ENCODE assay signal across 21 mouse cellular contexts in the genomic region with DNA sequence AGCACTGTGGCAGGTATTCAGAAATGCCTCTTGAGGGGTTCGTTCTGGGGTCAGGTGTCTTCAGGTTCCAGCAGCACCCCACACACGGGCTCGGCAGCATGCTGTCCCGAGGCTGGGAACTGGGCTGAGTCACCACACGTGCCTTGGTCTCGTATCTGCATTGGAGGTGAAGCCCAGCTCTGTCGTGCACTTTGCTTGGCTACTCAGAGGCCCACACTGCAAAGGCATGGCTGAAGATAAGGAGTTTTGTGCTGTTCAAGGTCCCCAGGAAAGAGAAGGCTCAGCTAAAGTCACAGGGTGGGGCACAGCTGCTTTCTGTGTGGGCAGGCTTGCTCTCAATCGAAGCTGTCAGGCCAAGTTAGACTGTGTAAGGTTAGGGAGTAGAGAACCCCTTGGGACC. TPM values are rescaled to one million over a fixed set of nuclear protein-coding genes. Genes with fewer than 3 reads are reported as not detected.
DNase-seq lines count a peak whose midpoint lies in the region; ATAC-seq lines count a peak whose summit lies in the region.
"Had no signal": no experiment of that assay in that cellular context is flagged by ENCODE, and none has a peak within 500 bp of the region (broad histone marks: within the 10 kb centered on the region; RNA-seq: fewer than 3 reads in every experiment).

No protein-coding gene starts in this region.

- WGBS in heart, embryonic 11.5 days (ENCODE audit: insufficient replicate concordance) = 61% methylated on average over 8 of the region's 8 CpGs
- WGBS in intestine, embryonic 16.5 days = 56% methylated on average over 8 of the region's 8 CpGs
- 35% methylated on average over 8 of the region's 8 CpGs for WGBS in liver, embryonic 16.5 days (ENCODE audit: insufficient replicate concordance)

- no peaks in the 10 kb centered on the region for H3K4me1 ChIP-seq in heart, embryonic 11.5 days (ENCODE audit: control insufficient read depth, insufficient read depth, low read length)
- H3K4me1 ChIP-seq in intestine, embryonic 16.5 days (ENCODE audit: control insufficient read depth, insufficient read depth, low read length) = peaks cover 8% of the 10 kb centered on the region
- H3K4me1 ChIP-seq in liver, embryonic 16.5 days (ENCODE audit: control insufficient read depth, low read depth, low read length) = peaks cover 2% of the 10 kb centered on the region; the same call in 1 of the 2 replicates
- H3K4me1 ChIP-seq: forebrain, embryonic 12.5 days; hindbrain, embryonic 15.5 days; limb, embryonic 15.5 days; neural tube, embryonic 13.5 days had no signal

- H3K4me2 ChIP-seq in heart, embryonic 11.5 days = no peak overlapping the region
- no peak overlapping the region for H3K4me2 ChIP-seq in intestine, embryonic 16.5 days (ENCODE audit: low read depth, low read length)
- H3K4me2 ChIP-seq in liver, embryonic 16.5 days (ENCODE audit: low read depth, low read length) = no peak overlapping the region
- H3K4me2 ChIP-seq: forebrain, embryonic 12.5 days; hindbrain, embryonic 15.5 days; limb, embryonic 15.5 days; neural tube, embryonic 13.5 days had no signal

- no peak overlapping the region for H3K9ac ChIP-seq in heart, embryonic 11.5 days (ENCODE audit: low read depth, low read length)
- H3K9ac ChIP-seq in intestine, embryonic 16.5 days (ENCODE audit: low read depth, low read length) = no peak overlapping the region
- H3K9ac ChIP-seq in liver, embryonic 16.5 days (ENCODE audit: low read depth, low read length) = no peak overlapping the region
- H3K9ac ChIP-seq: forebrain, embryonic 12.5 days; hindbrain, embryonic 15.5 days; limb, embryonic 15.5 days; neural tube, embryonic 13.5 days had no signal

- no peaks in the 10 kb centered on the region for H3K36me3 ChIP-seq in heart, embryonic 11.5 days (ENCODE audit: control insufficient read depth, insufficient read depth, low read length)
- H3K36me3 ChIP-seq in intestine, embryonic 16.5 days (ENCODE audit: control insufficient read depth, insufficient read depth, low read length) = no peaks in the 10 kb centered on the region
- no peaks in the 10 kb centered on the region for H3K36me3 ChIP-seq in liver, embryonic 16.5 days (ENCODE audit: control insufficient read depth, insufficient read depth)
- H3K36me3 ChIP-seq: forebrain, embryonic 12.5 days; hindbrain, embryonic 15.5 days; limb, embryonic 15.5 days; neural tube, embryonic 13.5 days had no signal

- H3K4me3 ChIP-seq in heart, embryonic 11.5 days (ENCODE audit: low read depth, low read length) = no peak overlapping the region
- no peak overlapping the region for H3K4me3 ChIP-seq in intestine, embryonic 16.5 days (ENCODE audit: low read length)
- H3K4me3 ChIP-seq in liver, embryonic 16.5 days (ENCODE audit: low read depth, low read length) = no peak overlapping the region
- H3K4me3 ChIP-seq: forebrain, embryonic 12.5 days; hindbrain, embryonic 15.5 days; limb, embryonic 15.5 days; neural tube, embryonic 13.5 days had no signal

- no peak for DNase-seq in heart, adult 8-10 months (ENCODE audit: low spot score)
- DNase-seq in yolk sac, embryonic 10.5 days (ENCODE audit: low spot score) = peak; percentile 35
- DNase-seq in gastrocnemius, adult 18-20 months (ENCODE audit: low spot score) = no peak
- DNase-seq: B cell, adult 2 months; cerebellum, postnatal 14 days; gastrocnemius, postnatal 25 days; heart, postnatal 36 days; kidney, adult 8-10 months; layer of hippocampus, postnatal 36 days; thymus, adult 18-20 months had no signal

- H3K27ac ChIP-seq in heart, embryonic 11.5 days (ENCODE audit: low read depth, low read length) = no peak overlapping the region
- H3K27ac ChIP-seq in intestine, embryonic 16.5 days (ENCODE audit: low read length) = peak overlapping the region; percentile 80
- no peak overlapping the region for H3K27ac ChIP-seq in liver, embryonic 16.5 days (ENCODE audit: low read length)
- H3K27ac ChIP-seq: forebrain, embryonic 12.5 days; hindbrain, embryonic 15.5 days; limb, embryonic 15.5 days; neural tube, embryonic 13.5 days had no signal

- peaks cover 5% of the 10 kb centered on the region; the same call in 1 of the 2 replicates for H3K9me3 ChIP-seq in heart, embryonic 11.5 days (replicated peaks; ENCODE audit: control insufficient read depth, low read length)
- H3K9me3 ChIP-seq in intestine, embryonic 16.5 days (ENCODE audit: control insufficient read depth, low read length) = 0 out of 2 replicates have a peak, but pooled peaks cover 4% of the 10 kb centered on the region
- no peaks in the 10 kb centered on the region for H3K9me3 ChIP-seq in liver, embryonic 16.5 days (replicated peaks; ENCODE audit: control insufficient read depth, low read length)
- H3K9me3 ChIP-seq: forebrain, embryonic 12.5 days; hindbrain, embryonic 15.5 days; limb, embryonic 15.5 days; neural tube, embryonic 13.5 days had no signal

- ATAC-seq in heart, embryonic 11.5 days (replicated peaks; ENCODE audit: insufficient number of reproducible peaks, low FRiP score, low TSS enrichment) = 0 out of 2 replicates have a peak, but pooled peaks have one; percentile 18
- ATAC-seq in intestine, embryonic 16.5 days = peak; percentile 92
- ATAC-seq in liver, embryonic 16.5 days (ENCODE audit: low read depth) = peak; percentile 79
- no peak for ATAC-seq in CD4-positive, CD25-positive, alpha-beta regulatory T cell, adult 4 months

- H3K27me3 ChIP-seq in heart, embryonic 11.5 days (ENCODE audit: control insufficient read depth, insufficient read depth, low read length) = no peaks in the 10 kb centered on the region; the same call in 1 of the 2 replicates
- no peaks in the 10 kb centered on the region for H3K27me3 ChIP-seq in intestine, embryonic 16.5 days (replicated peaks; ENCODE audit: control insufficient read depth, insufficient read depth, low read length)
- H3K27me3 ChIP-seq in liver, embryonic 16.5 days (ENCODE audit: control insufficient read depth, insufficient read depth, low read depth, low read length) = no peaks in the 10 kb centered on the region
- H3K27me3 ChIP-seq: hindbrain, embryonic 15.5 days; limb, embryonic 15.5 days; neural tube, embryonic 13.5 days had no signal

RNA-seq across cellular contexts. Expression of a gene that starts 3.7 kb away (rescaled TPM):
- not detected in 2 replicates for polyA plus RNA-seq in heart, embryonic 11.5 days (2014; fragmentation: Nextera tagmentation; extraction: Ambion mirVana)
- total RNA-seq in heart, adult 8-10 months (2022) = not detected
- polyA plus RNA-seq in intestine, embryonic 16.5 days (2015; fragmentation: Nextera tagmentation; extraction: Ambion mirVana) = 1.1 and 1.6 TPM in 2 replicates
- 0.12 TPM in 1 of 2 replicates, not detected in the other for polyA plus RNA-seq in liver, embryonic 16.5 days (2015; fragmentation: Nextera tagmentation; extraction: Ambion mirVana)
- not detected for polyA plus RNA-seq in CD4-positive, CD25-positive, alpha-beta regulatory T cell, adult 4 months (2017; shearing (Covaris generic))
- not detected for total RNA-seq in gastrocnemius, adult 18-20 months (2021)
- total RNA-seq: gastrocnemius, postnatal 25 days; heart, postnatal 36 days; layer of hippocampus, postnatal 36 days; left cerebral cortex, postnatal 25 days had no signal
- polyA plus RNA-seq: forebrain, embryonic 12.5 days; frontal cortex, adult 2 months; hindbrain, embryonic 15.5 days; limb, embryonic 15.5 days; neural tube, embryonic 13.5 days had no signal

RNA-seq across cellular contexts. Expression of a gene that starts 33.4 kb away (rescaled TPM):
- 0.79 and 1.3 TPM in 2 replicates for polyA plus RNA-seq in heart, embryonic 11.5 days (2014; fragmentation: Nextera tagmentation; extraction: Ambion mirVana)
- total RNA-seq in heart, adult 8-10 months (2022) = under 1 TPM in 1 of 4 experiments, not detected in 3; 0.55 TPM
- polyA plus RNA-seq in intestine, embryonic 16.5 days (2015; fragmentation: Nextera tagmentation; extraction: Ambion mirVana) = 2.4 and 3.4 TPM in 2 replicates
- 0.21 and 0.27 TPM in 2 replicates for polyA plus RNA-seq in liver, embryonic 16.5 days (2015; fragmentation: Nextera tagmentation; extraction: Ambion mirVana)
- not detected for polyA plus RNA-seq in CD4-positive, CD25-positive, alpha-beta regulatory T cell, adult 4 months (2017; shearing (Covaris generic))
- total RNA-seq in gastrocnemius, adult 18-20 months (2021) = not detected

RNA-seq across cellular contexts. Expression of a gene that starts 48.6 kb away (rescaled TPM):
- 0.32 TPM in 1 of 2 replicates, not detected in the other for polyA plus RNA-seq in heart, embryonic 11.5 days (2014; fragmentation: Nextera tagmentation; extraction: Ambion mirVana)
- under 1 TPM in 1 of 4 experiments, not detected in 3; 0.29 TPM for total RNA-seq in heart, adult 8-10 months (2022)
- not detected in 2 replicates for polyA plus RNA-seq in intestine, embryonic 16.5 days (2015; fragmentation: Nextera tagmentation; extraction: Ambion mirVana)
- polyA plus RNA-seq in liver, embryonic 16.5 days (2015; fragmentation: Nextera tagmentation; extraction: Ambion mirVana) = not detected in 2 replicates
- polyA plus RNA-seq in CD4-positive, CD25-positive, alpha-beta regulatory T cell, adult 4 months (2017; shearing (Covaris generic)) = not detected
- not detected for total RNA-seq in gastrocnemius, adult 18-20 months (2021)
- total RNA-seq: gastrocnemius, postnatal 25 days; heart, postnatal 36 days; left cerebral cortex, postnatal 25 days had no signal
- polyA plus RNA-seq: forebrain, embryonic 12.5 days; frontal cortex, adult 2 months; hindbrain, embryonic 15.5 days; large intestine, adult 2 months; neural tube, embryonic 13.5 days had no signal
